Mouse (Mus musculus) megakaryocyte, embryonic 14.5 days (primary cell): ENCODE measurements around the gene Aplp2.

Experiments
- FLI1 ChIP-seq: IDR thresholded peaks from 2 replicates; pipeline ENCODE4 v1.6.1; 2012; ENCODE audit warnings: low read length, inconsistent platforms, mixed read lengths
- GATA1 ChIP-seq: IDR thresholded peaks from 3 replicates; pipeline ENCODE4 v1.6.1; 2012; ENCODE audit warnings: mixed read lengths, low read length, inconsistent platforms, borderline replicate concordance

- TF ChIP-seq GATA1 (no peak), FLI1 (no peak)
Measured at GRCm38 (mm10) chr9:31226541-31226940, 14.9 kb upstream of the Aplp2 start.
